Mouse (Mus musculus): ENCODE data around the gene Dmxl2.

The Dmxl2 gene

DNA sequence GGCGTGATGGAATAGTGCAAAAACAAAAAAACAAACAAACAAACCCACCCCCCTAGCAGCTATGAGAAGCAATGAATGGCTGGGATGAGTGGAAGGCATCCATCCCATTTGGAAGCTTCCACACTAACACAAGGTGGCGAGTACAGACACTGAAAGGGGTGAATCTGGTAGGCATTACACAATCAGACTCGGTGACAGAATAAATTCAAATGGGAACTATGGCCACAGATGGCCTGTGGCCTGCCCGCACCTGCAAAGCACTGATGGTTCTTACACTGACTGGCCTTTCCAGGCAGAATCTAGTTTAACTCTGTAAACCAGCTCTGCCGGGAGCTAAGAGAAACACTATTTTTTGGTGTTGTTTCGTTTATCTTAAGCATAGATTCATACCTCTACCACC, 2.1 kb downstream of the Dmxl2 start:
- peak; percentile 36 to 42 for DNase-seq

DNA sequence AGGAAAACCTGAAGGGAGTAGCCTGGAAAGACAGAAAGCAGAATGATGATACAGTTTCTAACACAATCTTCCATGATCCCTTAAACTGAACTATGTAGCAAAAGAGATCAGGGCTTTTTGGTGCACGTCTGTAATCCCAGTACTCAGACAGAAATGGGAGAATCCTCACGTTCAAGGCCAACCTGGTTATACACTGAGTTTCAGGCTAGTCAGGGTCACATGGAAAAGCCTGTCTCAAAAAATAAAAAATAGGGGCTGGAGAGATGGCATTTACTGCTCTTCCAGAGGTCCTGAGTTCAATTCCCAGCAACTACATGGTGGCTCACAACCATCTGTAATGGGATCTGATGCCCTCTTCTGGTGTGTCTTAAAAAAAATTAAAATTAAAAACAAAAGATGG, 11.0 kb downstream of the Dmxl2 start:
- DNase-seq, result no peak

DNA sequence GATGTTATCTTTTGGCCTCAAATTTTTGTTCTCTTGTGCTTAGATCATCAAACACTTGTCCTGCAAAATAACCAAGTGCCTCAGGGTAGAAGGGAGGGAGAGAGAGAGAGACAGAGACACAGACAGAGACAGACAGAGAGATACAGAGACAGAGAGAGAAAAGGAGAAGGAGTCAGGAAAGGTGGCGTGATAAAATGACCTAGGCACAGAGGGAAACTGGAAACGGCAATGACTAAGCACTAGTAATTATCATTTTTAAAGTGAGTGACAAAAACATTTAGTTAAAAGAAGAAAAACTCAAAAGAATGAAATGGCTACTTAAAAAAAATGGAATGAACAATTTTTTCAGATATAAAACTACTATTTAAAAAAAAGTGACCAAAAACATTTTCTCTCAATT, 11.8 kb downstream of the Dmxl2 start:
- no peak for DNase-seq

DNA sequence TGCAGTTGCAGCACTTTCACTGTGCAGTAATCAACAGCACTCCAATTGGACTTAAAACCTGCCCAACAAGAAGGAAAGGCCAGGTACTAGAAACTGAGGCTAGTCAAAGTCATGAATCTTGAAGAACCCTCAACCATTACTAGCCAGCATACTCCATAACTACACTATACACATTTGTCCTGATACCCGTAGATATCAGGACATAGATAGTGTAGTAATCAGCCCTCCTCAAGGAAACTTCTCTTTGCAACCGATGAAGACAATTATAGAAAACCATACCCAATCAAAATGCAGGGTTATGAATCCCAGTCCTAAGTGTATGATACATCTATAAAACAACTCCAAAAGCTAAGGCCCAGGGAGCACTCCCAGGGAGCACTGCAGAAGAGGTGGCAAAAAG, 16.5 kb downstream of the Dmxl2 start:
- no peak for DNase-seq

DNA sequence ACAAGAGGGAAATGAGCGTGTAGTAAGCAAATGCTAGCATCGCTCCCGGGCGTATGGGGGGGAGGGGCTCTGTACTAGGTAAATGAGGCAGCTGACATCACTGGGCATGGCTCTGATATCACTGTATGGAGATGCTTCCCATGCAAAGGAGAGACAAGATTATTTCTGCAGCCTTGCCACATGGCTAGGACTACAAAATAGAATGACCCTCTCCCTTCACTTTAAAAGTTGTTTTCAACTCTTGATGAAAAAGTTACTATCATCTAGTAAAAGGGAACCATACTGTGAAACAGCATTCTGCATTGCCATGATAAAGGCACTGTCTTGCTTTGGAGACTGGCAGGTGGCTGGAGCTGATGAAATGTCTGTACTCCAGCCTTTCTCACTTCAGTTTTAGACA, 18.2 kb downstream of the Dmxl2 start:
- no peak for DNase-seq

DNA sequence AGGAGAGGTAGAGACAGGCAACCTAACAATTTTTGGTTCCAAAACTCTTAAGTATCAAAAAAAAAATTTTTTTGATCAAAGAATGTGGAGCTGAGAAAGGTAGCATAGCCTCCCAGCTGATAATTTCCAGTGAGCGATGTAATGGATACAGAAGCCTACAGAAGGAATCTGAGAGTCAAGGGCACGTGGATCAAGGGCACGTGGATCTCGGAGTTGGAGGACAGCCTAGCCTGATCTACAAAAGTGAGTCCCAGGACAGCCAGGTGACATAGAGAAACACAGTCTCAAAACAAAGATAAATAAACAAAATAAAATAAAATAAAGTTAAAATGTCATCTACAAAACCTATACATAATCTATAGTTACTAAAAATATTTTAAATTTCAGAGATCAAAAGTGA, 18.7 kb downstream of the Dmxl2 start:
- no peak for DNase-seq

DNA sequence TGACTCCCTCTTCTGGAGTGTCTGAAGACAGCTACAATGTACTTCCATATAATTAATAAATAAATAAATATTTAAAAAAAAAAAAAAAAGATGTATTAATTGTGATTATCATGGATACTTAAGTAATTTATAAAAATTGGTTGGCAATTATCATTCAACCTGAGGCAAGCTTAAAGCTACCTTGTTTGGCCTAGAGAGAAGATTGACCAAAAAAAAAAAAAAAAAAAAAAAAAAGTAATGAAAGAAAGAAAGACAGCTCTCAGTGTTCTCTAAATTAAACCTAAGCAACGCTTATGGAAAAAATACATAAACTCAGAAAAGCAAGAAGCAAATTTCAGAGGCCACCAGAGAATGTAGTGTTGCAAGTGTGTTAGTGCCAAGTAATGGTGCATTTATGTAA, 22.4 kb downstream of the Dmxl2 start:
- DNase-seq, result no peak

DNA sequence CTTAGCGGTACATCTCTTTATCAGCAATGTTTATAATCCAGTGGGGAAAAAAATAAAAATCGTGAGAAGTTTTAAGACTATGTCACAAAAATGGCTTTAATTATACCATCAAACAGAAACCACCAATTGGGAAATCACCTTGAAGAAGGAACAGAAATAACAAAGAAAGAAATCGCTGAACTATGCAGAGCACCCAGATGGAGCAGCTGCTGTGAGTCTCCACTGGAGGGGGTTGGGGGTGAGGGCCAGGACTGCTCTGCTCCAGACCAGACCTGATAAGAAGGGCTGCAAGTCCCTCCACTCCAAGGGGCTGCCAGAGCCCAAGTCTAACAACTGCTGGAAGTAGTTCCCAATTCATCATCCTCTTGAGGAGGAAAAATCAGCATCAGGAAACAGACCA, 23.3 kb downstream of the Dmxl2 start:
- no peak for DNase-seq

DNA sequence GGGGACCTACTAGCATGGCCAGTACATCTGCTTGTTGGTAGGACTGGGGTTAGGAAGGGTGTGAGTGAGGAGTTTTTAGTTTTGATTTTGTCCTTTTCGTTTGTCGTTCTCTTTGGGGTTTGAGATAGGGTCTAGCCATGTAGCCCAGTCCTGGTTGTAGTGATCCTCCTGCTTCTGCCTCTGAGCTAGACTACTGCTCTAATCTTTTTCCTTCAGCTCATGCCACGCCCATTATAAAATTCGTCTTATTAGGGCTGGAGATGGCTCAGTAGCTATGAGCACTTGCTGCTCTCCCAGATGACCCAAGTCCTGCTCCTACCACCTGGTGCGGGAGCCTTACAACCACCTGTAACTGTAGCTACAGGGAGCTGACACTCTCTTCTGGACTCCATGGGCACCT, 26.9 kb downstream of the Dmxl2 start:
- no peak for DNase-seq

DNA sequence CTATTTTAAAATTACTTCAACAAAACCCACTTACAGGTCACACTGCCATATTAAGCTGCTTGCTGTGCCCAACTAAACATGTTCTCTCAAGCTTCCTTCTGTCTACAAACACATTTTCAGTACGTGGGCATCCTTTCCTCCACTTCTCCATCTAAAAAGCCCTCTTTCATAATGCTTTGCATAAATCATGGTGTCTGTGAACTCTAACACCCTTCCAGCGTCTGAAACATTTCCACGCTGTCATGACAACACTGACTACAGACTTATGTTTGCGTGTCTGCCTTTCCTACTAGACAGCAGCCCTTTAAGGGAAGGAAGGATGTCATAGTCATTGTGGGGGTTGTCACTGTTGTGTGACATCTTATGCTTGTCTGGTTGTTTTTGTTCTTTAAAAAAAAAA, 27.4 kb downstream of the Dmxl2 start:
- no peak for DNase-seq

DNA sequence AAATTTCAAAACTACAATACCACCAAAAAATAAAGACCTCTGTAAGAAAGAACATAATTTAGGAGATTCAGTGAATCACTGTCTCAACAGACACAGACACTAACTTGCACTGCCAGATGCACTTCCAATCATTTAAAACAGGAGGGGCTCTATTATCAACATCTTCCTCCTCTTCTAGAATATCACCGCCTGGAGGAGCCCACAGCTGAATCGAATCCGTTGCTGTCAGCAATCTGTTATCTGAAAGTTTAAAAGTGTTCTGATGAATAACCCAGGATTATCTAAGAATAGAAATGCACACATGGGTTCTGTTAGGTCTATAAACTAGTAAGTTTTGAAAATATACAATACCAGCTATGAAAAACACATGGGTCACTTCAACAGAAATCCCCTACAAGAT, 28.6 kb downstream of the Dmxl2 start:
- DNase-seq, result no peak

DNA sequence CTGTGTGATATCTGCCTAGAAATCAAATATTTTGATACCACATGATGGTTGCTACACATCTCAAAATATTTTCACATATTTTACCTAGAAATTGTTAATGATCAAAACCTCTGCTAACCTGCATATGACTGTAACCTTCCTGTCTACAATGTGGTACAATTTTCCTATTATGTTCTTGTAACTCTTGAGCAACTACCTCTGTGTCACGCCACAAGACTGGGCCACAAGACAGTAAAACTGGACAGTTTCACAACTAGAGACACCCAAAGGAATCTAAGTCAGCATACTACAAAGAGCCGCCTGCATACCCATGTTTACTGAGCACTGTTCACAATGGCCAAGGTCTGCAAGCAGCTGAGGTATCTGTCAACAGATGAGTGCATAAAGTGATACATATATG, 32.1 kb downstream of the Dmxl2 start:
- DNase-seq, result no peak

DNA sequence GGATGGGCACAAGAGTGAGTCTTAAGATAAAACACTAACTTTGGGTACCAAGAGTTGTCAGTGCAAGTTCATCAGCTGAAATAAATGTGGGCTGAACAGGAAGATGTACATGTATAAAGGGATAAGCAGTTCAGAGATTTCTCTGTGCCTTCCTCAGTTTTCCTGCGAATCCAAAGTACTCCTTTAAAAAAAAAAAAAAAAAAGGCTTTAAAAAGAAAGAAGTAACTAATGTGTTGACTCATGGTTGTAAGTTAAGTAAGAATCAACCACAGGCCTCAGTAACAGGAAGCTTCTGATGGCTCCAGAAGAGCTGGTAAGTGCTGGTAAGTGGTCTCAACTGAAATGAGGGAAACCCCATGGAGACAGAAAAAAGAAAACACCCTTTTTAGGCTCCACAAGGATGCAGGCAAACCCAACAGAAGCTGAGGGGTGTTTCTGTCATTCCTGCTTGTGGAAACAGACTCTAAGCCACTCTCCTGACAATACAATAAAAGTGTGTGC, 33.9 kb downstream of the Dmxl2 start:
- no peak for DNase-seq

DNA sequence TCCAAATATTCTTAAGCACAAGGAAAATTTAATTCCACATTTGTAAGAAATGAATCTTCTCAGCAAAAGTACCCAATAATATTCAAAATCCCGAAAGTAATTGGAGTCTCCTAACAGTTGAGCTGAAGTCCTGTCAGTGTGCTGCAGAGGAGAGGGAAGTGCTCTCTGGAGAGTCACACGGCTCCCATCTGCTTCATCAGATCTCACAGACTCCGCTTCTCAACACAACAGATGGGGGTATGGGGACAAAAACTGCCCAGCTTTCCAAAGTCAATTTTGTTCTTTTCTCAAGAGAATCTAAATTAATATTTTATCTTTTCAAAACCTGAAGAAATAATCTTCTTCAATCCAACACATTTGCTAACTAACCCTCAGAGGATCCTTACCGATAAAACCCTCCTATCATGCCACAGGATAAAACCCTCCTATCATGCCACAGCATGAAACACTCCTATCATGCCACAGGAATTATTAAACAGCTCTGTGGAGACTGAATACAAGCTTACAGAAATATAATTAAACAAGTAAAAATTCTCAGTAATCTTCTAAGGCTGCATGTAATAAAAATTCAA, 37.9 kb downstream of the Dmxl2 start:
- peak; percentile 17 to 26 for DNase-seq

DNA sequence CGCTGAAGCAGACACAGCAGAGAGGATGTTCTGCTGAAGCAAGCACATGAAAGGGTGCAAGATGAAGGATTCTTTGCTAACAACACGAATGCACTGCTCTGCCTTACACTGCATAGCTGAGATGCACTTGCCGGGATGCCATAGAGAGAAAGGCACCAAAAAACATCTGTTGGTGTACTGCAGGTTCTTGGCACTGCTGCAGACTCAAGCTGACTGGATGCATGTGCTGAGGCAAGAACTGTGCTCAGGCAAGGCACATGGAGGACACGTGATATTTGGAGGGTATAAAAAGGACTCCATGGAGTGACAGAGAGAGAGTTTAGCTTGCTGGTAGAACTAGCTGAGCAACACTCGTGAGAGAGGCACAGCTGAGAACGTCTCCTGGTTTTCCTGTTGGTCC, 62.4 kb downstream of the Dmxl2 start:
- no peak for DNase-seq

DNA sequence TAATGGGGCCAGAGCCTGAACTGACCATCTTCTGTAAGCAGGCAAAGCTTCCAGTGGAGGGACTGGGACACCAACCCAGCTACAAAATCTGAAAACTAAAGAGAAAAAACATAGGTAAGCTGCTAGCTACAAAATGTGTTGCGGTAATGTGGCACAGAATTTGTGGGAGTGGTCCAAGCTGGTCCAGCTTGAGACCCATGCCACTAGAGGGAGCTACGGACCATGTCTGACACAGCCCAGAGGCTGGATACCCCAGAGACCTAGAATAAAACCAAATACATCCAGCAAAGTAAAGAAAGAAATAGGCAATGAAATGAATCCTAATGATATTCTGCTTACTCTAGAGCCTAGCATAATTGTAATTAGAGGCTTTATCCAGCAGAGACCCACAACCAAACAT, 63.2 kb downstream of the Dmxl2 start:
- peak; percentile 38 to 43 for DNase-seq

DNA sequence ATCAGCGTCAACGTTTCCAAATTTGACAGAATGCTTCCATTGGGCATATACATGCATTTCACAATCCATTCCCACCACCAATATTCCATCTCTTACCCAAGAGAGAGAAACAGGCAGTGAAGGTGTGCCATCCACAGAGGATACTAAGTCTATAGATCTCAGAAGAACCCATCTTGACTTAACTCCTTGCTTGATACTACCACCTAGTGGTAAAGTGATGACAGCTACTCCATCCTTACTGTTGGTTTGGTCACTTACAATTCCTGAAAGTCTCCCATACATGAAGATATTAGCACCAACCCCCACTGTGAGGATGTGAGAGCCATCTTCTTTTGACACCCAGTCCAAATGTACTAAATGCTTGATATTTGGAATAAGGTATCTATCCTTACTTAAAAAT, 85.2 kb downstream of the Dmxl2 start:
- DNase-seq, result no peak

DNA sequence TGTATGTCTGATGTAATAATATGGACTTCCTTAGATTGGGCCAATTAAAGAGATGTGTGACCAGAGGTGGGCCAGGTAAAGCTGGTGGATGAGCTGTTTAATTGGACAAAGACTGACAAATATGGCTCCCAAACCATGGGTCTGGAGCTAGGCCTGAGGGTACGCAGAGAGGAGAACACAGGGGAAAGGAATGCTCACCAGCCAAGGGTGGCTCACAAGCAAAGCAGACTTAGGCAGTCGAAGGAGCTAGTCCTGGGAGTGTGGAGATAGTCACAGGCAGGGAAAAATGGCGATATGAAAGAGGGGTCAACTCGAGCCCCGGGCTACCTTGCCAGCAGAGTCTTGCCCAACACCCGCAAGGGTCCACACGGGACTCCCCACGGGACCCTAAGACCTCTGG, 144.7 kb downstream of the Dmxl2 start:
- no peak for DNase-seq

DNA sequence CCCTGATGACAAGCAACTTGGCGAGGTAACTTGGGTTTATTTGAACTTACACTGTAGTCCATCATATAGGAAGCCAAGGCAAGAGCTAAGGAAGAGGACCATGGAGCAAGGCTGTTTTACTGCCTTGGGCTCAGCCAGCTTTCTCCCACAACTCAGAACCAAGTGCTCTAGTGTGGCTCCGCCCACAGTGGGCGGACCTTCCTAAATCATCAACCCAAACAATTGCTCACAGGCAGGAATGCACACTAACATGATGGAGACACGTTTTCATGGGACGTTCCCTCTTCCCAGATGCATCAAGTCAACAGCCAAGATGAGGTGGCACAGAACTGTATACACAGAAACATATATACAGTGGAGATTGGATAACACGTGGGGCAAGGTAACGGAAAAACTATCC, 159.4 kb downstream of the Dmxl2 start:
- DNase-seq, result no peak

DNA sequence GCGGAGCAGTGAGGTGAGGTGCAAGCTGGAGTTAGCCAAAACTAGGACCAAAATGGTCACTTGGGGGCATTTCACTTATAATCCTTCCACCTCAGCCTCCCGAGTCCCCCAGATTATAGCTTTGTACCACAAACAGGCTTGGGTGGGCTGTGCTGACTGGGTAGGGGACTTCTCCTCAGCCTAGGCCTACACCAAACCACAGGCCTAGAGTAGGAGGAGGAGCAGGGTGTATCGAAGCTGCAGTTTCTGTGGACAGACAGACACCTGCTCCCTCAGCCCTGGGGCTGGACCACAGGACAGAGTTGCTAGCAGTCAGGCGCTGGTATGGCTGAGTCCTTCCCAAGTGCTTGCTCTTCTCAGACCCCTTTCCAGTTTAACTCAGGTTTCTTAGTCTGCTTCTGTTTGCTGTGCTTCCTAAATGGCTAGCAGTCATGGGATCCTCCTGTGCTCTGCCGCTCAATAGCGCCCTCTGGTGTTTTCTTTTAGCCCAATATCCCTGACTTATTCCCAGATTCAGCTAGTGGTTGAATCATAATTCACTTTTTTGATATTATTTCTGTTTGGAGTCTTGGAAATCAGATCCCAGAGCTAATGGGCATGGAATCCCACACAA, 164.8 kb downstream of the Dmxl2 start:
- DNase-seq, result peak; percentile 42 to 63

DNA sequence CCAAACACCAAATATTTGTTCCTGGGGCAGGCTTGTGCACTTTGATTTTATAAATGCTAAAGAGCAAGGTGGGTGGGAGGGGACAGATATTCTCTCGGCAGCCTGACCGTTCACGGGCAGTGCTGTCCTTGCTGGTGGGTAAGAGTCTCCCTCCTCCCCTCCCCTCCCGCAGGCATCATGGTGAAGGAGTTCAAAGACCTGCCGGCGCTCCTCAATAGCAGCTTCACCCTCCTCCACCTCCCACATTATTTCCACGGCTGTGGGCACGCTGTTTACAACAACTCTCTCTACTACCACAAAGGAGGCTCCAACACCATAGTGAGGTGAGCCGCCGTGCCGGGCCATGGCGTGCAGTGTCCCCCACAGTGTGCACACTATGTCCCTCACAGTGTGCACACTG, 165.8 kb downstream of the Dmxl2 start:
- no peak for DNase-seq

DNA sequence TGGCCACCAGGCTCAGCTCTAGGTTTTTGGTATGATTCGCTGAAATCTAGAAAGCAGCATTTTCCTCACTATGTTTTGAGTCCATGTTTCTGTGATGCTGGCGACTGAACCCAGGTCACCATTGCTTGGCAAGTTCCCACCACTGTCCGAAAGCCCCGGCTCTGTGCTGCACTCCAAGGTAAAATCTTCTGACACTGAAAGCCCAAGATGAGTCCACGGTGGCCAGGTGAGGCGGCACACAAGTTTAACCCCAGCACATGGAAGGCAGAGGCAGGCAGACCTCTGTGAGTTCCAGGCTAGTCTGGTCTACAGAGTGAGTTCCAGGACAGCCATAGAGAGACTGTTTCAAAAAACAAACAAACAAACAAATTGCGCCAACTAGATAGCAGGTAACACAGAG, 172.2 kb downstream of the Dmxl2 start:
- DNase-seq, result no peak

DNA sequence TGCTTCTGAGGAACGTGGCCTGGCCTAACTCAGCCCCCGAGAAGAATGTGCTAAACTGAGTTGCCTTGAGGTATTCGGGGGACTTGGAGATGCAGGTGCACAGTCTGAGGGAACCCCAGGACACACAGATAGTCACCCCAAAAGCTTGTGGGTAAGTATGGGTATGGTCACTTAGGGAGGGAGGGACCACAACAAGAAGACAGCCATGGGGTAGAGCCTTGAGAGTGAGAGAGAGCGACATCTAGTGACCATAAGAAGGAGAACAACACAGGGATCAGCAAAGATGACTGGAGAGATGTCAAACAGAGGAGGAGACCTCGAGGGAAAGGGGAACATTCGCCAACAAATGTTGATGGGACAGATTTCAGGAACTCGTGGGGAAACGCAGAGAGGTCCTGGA, 178.0 kb downstream of the Dmxl2 start:
- DNase-seq, result no peak

DNA sequence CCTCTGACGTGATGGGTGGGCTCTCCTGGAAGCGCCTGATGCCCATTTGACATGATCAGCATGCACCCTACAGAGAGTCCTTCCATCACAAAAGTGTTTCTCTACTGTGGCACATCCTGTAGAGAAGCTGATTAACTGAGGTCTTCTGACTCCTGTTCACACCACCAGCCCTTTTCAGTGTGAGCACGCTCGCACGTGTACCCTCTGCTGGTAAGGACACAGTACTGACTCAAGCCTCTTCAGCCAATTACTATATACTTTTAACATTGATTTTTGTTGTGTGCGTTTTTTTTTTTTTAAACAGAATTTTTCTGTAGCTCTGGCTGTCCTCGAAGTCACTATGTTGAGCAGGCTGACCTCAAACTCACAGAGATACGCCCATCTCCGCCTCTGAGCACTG, 185.1 kb downstream of the Dmxl2 start:
- DNase-seq, result no peak

Data from cerebellum, adult 18-20 months (tissue).